Mouse (Mus musculus): ENCODE data around the gene Rpl22l1. TPM values are rescaled to one million over a fixed set of nuclear protein-coding genes. Genes with fewer than 3 reads are reported as not detected.
A peak's percentile ranks its signal among the peaks of the same experiment; 100 is the strongest.

Gene Rpl22l1
- polyA plus RNA-seq, 1 experiment = 678 TPM

GRCm38 (mm10) chr3:28816010-28816540 is 10.8 kb downstream of the Rpl22l1 start:
- H3K9ac ChIP-seq (ENCODE audit: low read depth, poor library complexity, severe bottlenecking) = no peak overlapping the region
- no peak overlapping the region for H3K27ac ChIP-seq (ENCODE audit: insufficient read depth, low read length)
- no peak for TF ChIP-seq EP300 (IDR thresholded peaks at IDR 0.05; ENCODE audit: insufficient read depth, low read depth, low read length)
- no peaks in the 10 kb centered on the region for H3K9me3 ChIP-seq (replicated peaks; ENCODE audit: control insufficient read depth, insufficient read depth, low read length, poor library complexity, severe bottlenecking)
- H3K4me3 ChIP-seq (ENCODE audit: low read depth, low read length) = no peak overlapping the region
- no peaks in the 10 kb centered on the region for H3K27me3 ChIP-seq (ENCODE audit: control insufficient read depth, insufficient read depth, low read length, poor library complexity, severe bottlenecking)
- H3K4me1 ChIP-seq (ENCODE audit: control insufficient read depth, insufficient read depth, low read length) = no peaks in the 10 kb centered on the region
- no peaks in the 10 kb centered on the region for H3K36me3 ChIP-seq (ENCODE audit: control insufficient read depth, insufficient read depth, low read length, poor library complexity, severe bottlenecking)

GRCm38 (mm10) chr3:28826272-28826671 is 21.0 kb downstream of the Rpl22l1 start:
- Histone ChIP-seq H3K27ac (ENCODE audit: insufficient read depth, low read length) (no peak overlapping the region), H3K9me3 (replicated peaks; ENCODE audit: control insufficient read depth, insufficient read depth, low read length, poor library complexity, severe bottlenecking) (no peaks in the 10 kb centered on the region), H3K36me3 (ENCODE audit: control insufficient read depth, insufficient read depth, low read length, poor library complexity, severe bottlenecking) (no peaks in the 10 kb centered on the region), H3K4me3 (ENCODE audit: low read depth, low read length) (no peak overlapping the region), H3K27me3 (ENCODE audit: control insufficient read depth, insufficient read depth, low read length, poor library complexity, severe bottlenecking) (no peaks in the 10 kb centered on the region), H3K4me1 (ENCODE audit: control insufficient read depth, insufficient read depth, low read length) (no peaks in the 10 kb centered on the region), H3K9ac (ENCODE audit: low read depth, poor library complexity, severe bottlenecking) (no peak overlapping the region)
- TF ChIP-seq CTCF (IDR thresholded peaks at IDR 0.05; ENCODE audit: low read depth, low read length) (no peak), POLR2A (IDR thresholded peaks at IDR 0.05; ENCODE audit: insufficient read depth, low read length) (no peak), EP300 (IDR thresholded peaks at IDR 0.05; ENCODE audit: insufficient read depth, low read depth, low read length) (no peak)

GRCm38 (mm10) chr3:28827605-28828004 is 22.4 kb downstream of the Rpl22l1 start:
- no peaks in the 10 kb centered on the region for H3K4me1 ChIP-seq (ENCODE audit: control insufficient read depth, insufficient read depth, low read length)
- H3K9ac ChIP-seq (ENCODE audit: low read depth, poor library complexity, severe bottlenecking) = no peak overlapping the region
- no peaks in the 10 kb centered on the region for H3K36me3 ChIP-seq (ENCODE audit: control insufficient read depth, insufficient read depth, low read length, poor library complexity, severe bottlenecking)
- no peak overlapping the region for H3K27ac ChIP-seq (ENCODE audit: insufficient read depth, low read length)
- no peaks in the 10 kb centered on the region for H3K27me3 ChIP-seq (ENCODE audit: control insufficient read depth, insufficient read depth, low read length, poor library complexity, severe bottlenecking)
- no peaks in the 10 kb centered on the region for H3K9me3 ChIP-seq (replicated peaks; ENCODE audit: control insufficient read depth, insufficient read depth, low read length, poor library complexity, severe bottlenecking)
- no peak for TF ChIP-seq POLR2A (IDR thresholded peaks at IDR 0.05; ENCODE audit: insufficient read depth, low read length)
- TF ChIP-seq EP300 (IDR thresholded peaks at IDR 0.05; ENCODE audit: insufficient read depth, low read depth, low read length) = no peak
- no peak for TF ChIP-seq CTCF (IDR thresholded peaks at IDR 0.05; ENCODE audit: low read depth, low read length)
- H3K4me3 ChIP-seq (ENCODE audit: low read depth, low read length) = no peak overlapping the region

GRCm38 (mm10) chr3:28829454-28829853 is 24.2 kb downstream of the Rpl22l1 start:
- no peak overlapping the region for H3K4me3 ChIP-seq (ENCODE audit: low read depth, low read length)
- H3K36me3 ChIP-seq (ENCODE audit: control insufficient read depth, insufficient read depth, low read length, poor library complexity, severe bottlenecking) = no peaks in the 10 kb centered on the region
- H3K27ac ChIP-seq (ENCODE audit: insufficient read depth, low read length) = no peak overlapping the region
- no peaks in the 10 kb centered on the region for H3K27me3 ChIP-seq (ENCODE audit: control insufficient read depth, insufficient read depth, low read length, poor library complexity, severe bottlenecking)
- 0 out of 2 replicates have a peak, but pooled peaks cover under 1% of the 10 kb centered on the region for H3K9me3 ChIP-seq (replicated peaks; ENCODE audit: control insufficient read depth, insufficient read depth, low read length, poor library complexity, severe bottlenecking)
- H3K4me1 ChIP-seq (ENCODE audit: control insufficient read depth, insufficient read depth, low read length) = no peaks in the 10 kb centered on the region
- TF ChIP-seq POLR2A (IDR thresholded peaks at IDR 0.05; ENCODE audit: insufficient read depth, low read length) (no peak), EP300 (IDR thresholded peaks at IDR 0.05; ENCODE audit: insufficient read depth, low read depth, low read length) (no peak), CTCF (IDR thresholded peaks at IDR 0.05; ENCODE audit: low read depth, low read length) (no peak)
- H3K9ac ChIP-seq (ENCODE audit: low read depth, poor library complexity, severe bottlenecking) = no peak overlapping the region

GRCm38 (mm10) chr3:28836796-28837371 is 31.6 kb downstream of the Rpl22l1 start:
- TF ChIP-seq CTCF (IDR thresholded peaks at IDR 0.05; ENCODE audit: low read depth, low read length) (no peak), EP300 (IDR thresholded peaks at IDR 0.05; ENCODE audit: insufficient read depth, low read depth, low read length) (peak; percentile 65; the same call in 1 of the 2 replicates), POLR2A (IDR thresholded peaks at IDR 0.05; ENCODE audit: insufficient read depth, low read length) (no peak)

GRCm38 (mm10) chr3:28841886-28842649 is 36.8 kb downstream of the Rpl22l1 start:
- H3K27ac ChIP-seq (ENCODE audit: insufficient read depth, low read length) = peak overlapping the region; percentile 97
- H3K36me3 ChIP-seq (ENCODE audit: control insufficient read depth, insufficient read depth, low read length, poor library complexity, severe bottlenecking) = no peaks in the 10 kb centered on the region
- peaks cover 4% of the 10 kb centered on the region for H3K4me1 ChIP-seq (ENCODE audit: control insufficient read depth, insufficient read depth, low read length)
- H3K9me3 ChIP-seq (replicated peaks; ENCODE audit: control insufficient read depth, insufficient read depth, low read length, poor library complexity, severe bottlenecking) = peaks cover 7% of the 10 kb centered on the region; the same call in 1 of the 2 replicates
- TF ChIP-seq EP300 (IDR thresholded peaks at IDR 0.05; ENCODE audit: insufficient read depth, low read depth, low read length) = peak; percentile 85
- TF ChIP-seq CTCF (IDR thresholded peaks at IDR 0.05; ENCODE audit: low read depth, low read length) = no peak
- H3K27me3 ChIP-seq (ENCODE audit: control insufficient read depth, insufficient read depth, low read length, poor library complexity, severe bottlenecking) = no peaks in the 10 kb centered on the region
- no peak overlapping the region for H3K4me3 ChIP-seq (ENCODE audit: low read depth, low read length)
- H3K9ac ChIP-seq (ENCODE audit: low read depth, poor library complexity, severe bottlenecking) = peak overlapping the region; percentile 56

More at GRCm38 (mm10) chr3:28836796-28837371, 31.6 kb downstream of the Rpl22l1 start:
- H3K9ac ChIP-seq (ENCODE audit: low read depth, poor library complexity, severe bottlenecking) = no peak overlapping the region
- no peaks in the 10 kb centered on the region for H3K27me3 ChIP-seq (ENCODE audit: control insufficient read depth, insufficient read depth, low read length, poor library complexity, severe bottlenecking)
- H3K4me3 ChIP-seq (ENCODE audit: low read depth, low read length) = no peak overlapping the region
- H3K4me1 ChIP-seq (ENCODE audit: control insufficient read depth, insufficient read depth, low read length) = peaks cover 4% of the 10 kb centered on the region
- peak overlapping the region; percentile 56; the same call in 1 of the 2 replicates for H3K27ac ChIP-seq (ENCODE audit: insufficient read depth, low read length)
- peaks cover 17% of the 10 kb centered on the region for H3K9me3 ChIP-seq (replicated peaks; ENCODE audit: control insufficient read depth, insufficient read depth, low read length, poor library complexity, severe bottlenecking)
- no peaks in the 10 kb centered on the region for H3K36me3 ChIP-seq (ENCODE audit: control insufficient read depth, insufficient read depth, low read length, poor library complexity, severe bottlenecking)
